19 mouse cellular contexts compared by ENCODE assay signal in genomic region chr12:84481251-84481650, GRCm38 (mm10).
"Had no signal": no experiment of that assay in that cellular context is flagged by ENCODE, and none has a peak within 500 bp of the region (broad histone marks: within the 10 kb centered on the region; RNA-seq: fewer than 3 reads in every experiment).

No protein-coding gene starts in this region.

- DNase-seq: lung, adult 18-20 months; lung, embryonic 14.5 days; lung, postnatal 10 days; lung, postnatal 4 days; midbrain, embryonic 14.5 days; retina, postnatal 1 day; right cerebral cortex, adult 18-20 months; right cerebral cortex, postnatal 25 days; right cerebral cortex, postnatal 4 days; spleen, adult 18-20 months; thymus, adult 18-20 months; thymus, postnatal 14 days; thymus, postnatal 36 days had no signal

- H3K36me3 ChIP-seq: neural tube, embryonic 15.5 days had no signal

- H3K9me3 ChIP-seq: midbrain, embryonic 10.5 days; midbrain, embryonic 12.5 days; neural tube, embryonic 13.5 days; neural tube, embryonic 15.5 days had no signal

- ATAC-seq: midbrain, embryonic 16.5 days had no signal

- H3K4me3 ChIP-seq: midbrain, embryonic 10.5 days; midbrain, embryonic 12.5 days; myocyte; neural tube, embryonic 13.5 days; neural tube, embryonic 15.5 days had no signal

- H3K4me1 ChIP-seq: midbrain, embryonic 12.5 days; neural tube, embryonic 13.5 days; neural tube, embryonic 15.5 days had no signal

- H3K27me3 ChIP-seq: neural tube, embryonic 15.5 days had no signal

- H3K9ac ChIP-seq: lung, embryonic 14.5 days; midbrain, embryonic 12.5 days; neural tube, embryonic 13.5 days; neural tube, embryonic 15.5 days had no signal

- H3K27ac ChIP-seq: midbrain, embryonic 10.5 days; midbrain, embryonic 12.5 days; neural tube, embryonic 13.5 days; neural tube, embryonic 15.5 days had no signal

- H3K4me2 ChIP-seq: lung, embryonic 14.5 days; midbrain, embryonic 12.5 days; neural tube, embryonic 13.5 days; neural tube, embryonic 15.5 days had no signal
